Mouse (Mus musculus) neural tube, embryonic 14.5 days (tissue): ENCODE measurements at regions not wholly inside any gene's neighbourhood (a gene's known extent, or its start where the extent isn't known, plus 50 kb on each side); places are given as distances from the start of the nearest gene placed in this dataset.

Experiments used
- ATAC-seq: fragments of 200-750 bp; cut with Nextera tagmentation; 2 replicates; pipeline ENCODE4 v1.8.0; 2017; ENCODE audit warnings: low read depth, mild to moderate bottlenecking, moderate TSS enrichment, moderate library complexity
- H3K27ac ChIP-seq: fragments of 300-500 bp; sonication (generic); 2 replicates; pipeline ENCODE4 v1.5.1; 2014; ENCODE audit warnings: low read depth, mild to moderate bottlenecking, control low read depth, low read length, moderate library complexity, mixed read lengths
- H3K27me3 ChIP-seq: fragments of 300-500 bp; sonication (generic); 2 replicates; pipeline ENCODE4 v1.6.1; 2014; ENCODE audit warnings: low read length; ENCODE audit not compliant: control insufficient read depth, insufficient read depth
- H3K36me3 ChIP-seq: fragments of 300-500 bp; sonication (generic); 2 replicates; pipeline ENCODE4 v1.6.1; 2014; ENCODE audit warnings: low read length, mixed read lengths; ENCODE audit not compliant: control insufficient read depth, insufficient read depth
- H3K4me1 ChIP-seq: fragments of 300-500 bp; sonication (generic); 2 replicates; pipeline ENCODE4 v1.6.1; 2014; ENCODE audit warnings: low read length; ENCODE audit not compliant: control insufficient read depth, insufficient read depth
- H3K4me2 ChIP-seq: fragments of 300-500 bp; sonication (generic); 2 replicates; pipeline ENCODE4 v1.6.1; 2014; ENCODE audit warnings: mild to moderate bottlenecking, low read depth, low read length, control low read depth
- H3K4me3 ChIP-seq: fragments of 300-500 bp; sonication (generic); 2 replicates; pipeline ENCODE4 v1.5.1; 2014; ENCODE audit warnings: low read depth, low read length, control low read depth, mixed read lengths
- H3K9ac ChIP-seq: fragments of 300-500 bp; sonication (generic); replicated peaks from 2 replicates; pipeline ENCODE4 v1.6.1; 2014; ENCODE audit warnings: low read depth, mild to moderate bottlenecking, control low read depth, low read length, mixed read lengths
- H3K9me3 ChIP-seq: fragments of 300-500 bp; sonication (generic); 2 replicates; pipeline ENCODE4 v1.6.1; 2016; ENCODE audit warnings: low read length; ENCODE audit not compliant: control insufficient read depth
- WGBS: fragments of 180-500 bp; shearing (Covaris S2); extraction: QIAGEN DNeasy Blood & Tissue Kit; methylation state at CpG from one replicate; pipeline ENCODE4 v1.1.7; 2014; 5-methylcytosine and 5-hydroxymethylcytosine counted together

- H3K36me3 ChIP-seq: no peaks in the 10 kb centered on the region
- H3K27ac ChIP-seq: no peak overlapping the region
These were observed 271.5 kb upstream of the Slc24a2 start for GRCm38 (mm10) chr4:87501791-87502190.

GRCm38 (mm10) chr4:87500441-87500840, 270.2 kb upstream of the Slc24a2 start:
- Histone ChIP-seq H3K4me1 (no peaks in the 10 kb centered on the region), H3K27ac (no peak overlapping the region), H3K36me3 (no peaks in the 10 kb centered on the region), H3K4me2 (no peak overlapping the region), H3K9ac (no peak overlapping the region), H3K4me3 (no peak overlapping the region), H3K27me3 (no peaks in the 10 kb centered on the region), H3K9me3 (no peaks in the 10 kb centered on the region)
- WGBS: 73% methylated on average over 2 of the region's 2 CpGs
- no peak for ATAC-seq

More at GRCm38 (mm10) chr4:87501791-87502190, 271.5 kb upstream of the Slc24a2 start:
- no peak overlapping the region for H3K4me2 ChIP-seq
- no peak for ATAC-seq
- H3K9ac ChIP-seq: no peak overlapping the region
- H3K4me3 ChIP-seq: no peak overlapping the region
- H3K27me3 ChIP-seq: no peaks in the 10 kb centered on the region
- WGBS: 86% methylated on average over 4 of the region's 4 CpGs
- H3K4me1 ChIP-seq: no peaks in the 10 kb centered on the region
- H3K9me3 ChIP-seq: no peaks in the 10 kb centered on the region

- ATAC-seq: no peak
- WGBS: 94% methylated on average over 3 of the region's 3 CpGs
These were observed 257.5 kb upstream of the Slc24a2 start for GRCm38 (mm10) chr4:87487798-87488197.

GRCm38 (mm10) chr4:87475537-87475936, 245.3 kb upstream of the Slc24a2 start:
- Histone ChIP-seq H3K4me3 (no peak overlapping the region), H3K4me2 (no peak overlapping the region), H3K36me3 (no peaks in the 10 kb centered on the region), H3K27ac (no peak overlapping the region), H3K9ac (no peak overlapping the region), H3K4me1 (no peaks in the 10 kb centered on the region; the same call in 1 of the 2 replicates), H3K9me3 (no peaks in the 10 kb centered on the region), H3K27me3 (no peaks in the 10 kb centered on the region)
- ATAC-seq: no peak
- WGBS: 85% methylated on average over 1 of the region's 1 CpGs

More at GRCm38 (mm10) chr4:87487798-87488197, 257.5 kb upstream of the Slc24a2 start:
- H3K9ac ChIP-seq: no peak overlapping the region
- no peaks in the 10 kb centered on the region for H3K4me1 ChIP-seq
- H3K27ac ChIP-seq: no peak overlapping the region
- no peak overlapping the region for H3K4me2 ChIP-seq
- no peak overlapping the region for H3K4me3 ChIP-seq
- H3K36me3 ChIP-seq: no peaks in the 10 kb centered on the region
- H3K9me3 ChIP-seq: no peaks in the 10 kb centered on the region
- no peaks in the 10 kb centered on the region for H3K27me3 ChIP-seq

GRCm38 (mm10) chr4:87473331-87474039, 243.2 kb upstream of the Slc24a2 start:
- Histone ChIP-seq H3K4me1 (no peaks in the 10 kb centered on the region; the same call in 1 of the 2 replicates), H3K27ac (no peak overlapping the region), H3K36me3 (no peaks in the 10 kb centered on the region), H3K4me2 (no peak overlapping the region), H3K4me3 (no peak overlapping the region), H3K9me3 (no peaks in the 10 kb centered on the region), H3K27me3 (no peaks in the 10 kb centered on the region), H3K9ac (no peak overlapping the region)
- ATAC-seq: no peak
- WGBS: 88% methylated on average over 16 of the region's 16 CpGs

- ATAC-seq: no peak
- Histone ChIP-seq H3K27me3 (no peaks in the 10 kb centered on the region), H3K4me1 (no peaks in the 10 kb centered on the region; the same call in 1 of the 2 replicates), H3K36me3 (no peaks in the 10 kb centered on the region), H3K27ac (no peak overlapping the region), H3K9ac (no peak overlapping the region), H3K9me3 (no peaks in the 10 kb centered on the region), H3K4me2 (no peak overlapping the region), H3K4me3 (no peak overlapping the region)
- 42% methylated on average over 1 of the region's 1 CpGs for WGBS
These were observed 242.5 kb upstream of the Slc24a2 start for GRCm38 (mm10) chr4:87472787-87473186.

GRCm38 (mm10) chr4:87471385-87471784, 241.1 kb upstream of the Slc24a2 start:
- 19% methylated on average over 5 of the region's 5 CpGs for WGBS
- Histone ChIP-seq H3K27ac (no peak overlapping the region), H3K4me1 (peaks cover 3% of the 10 kb centered on the region; the same call in 1 of the 2 replicates), H3K9ac (no peak overlapping the region), H3K36me3 (no peaks in the 10 kb centered on the region), H3K4me2 (no peak overlapping the region), H3K4me3 (no peak overlapping the region), H3K27me3 (no peaks in the 10 kb centered on the region), H3K9me3 (no peaks in the 10 kb centered on the region)
- ATAC-seq: no peak

GRCm38 (mm10) chr4:87467600-87467999, 237.3 kb upstream of the Slc24a2 start:
- H3K9ac ChIP-seq: no peak overlapping the region

GRCm38 (mm10) chr4:87467018-87467417, 236.7 kb upstream of the Slc24a2 start:
- Histone ChIP-seq H3K4me2 (no peak overlapping the region), H3K4me1 (peaks cover 3% of the 10 kb centered on the region; the same call in 1 of the 2 replicates), H3K9ac (no peak overlapping the region), H3K27me3 (no peaks in the 10 kb centered on the region), H3K4me3 (no peak overlapping the region), H3K27ac (no peak overlapping the region), H3K36me3 (no peaks in the 10 kb centered on the region), H3K9me3 (no peaks in the 10 kb centered on the region)
- WGBS: 75% methylated on average over 8 of the region's 8 CpGs
- no peak for ATAC-seq

More at GRCm38 (mm10) chr4:87467600-87467999, 237.3 kb upstream of the Slc24a2 start:
- Histone ChIP-seq H3K27me3 (no peaks in the 10 kb centered on the region), H3K36me3 (no peaks in the 10 kb centered on the region), H3K4me2 (no peak overlapping the region), H3K9me3 (no peaks in the 10 kb centered on the region), H3K4me1 (peaks cover 3% of the 10 kb centered on the region; the same call in 1 of the 2 replicates), H3K4me3 (no peak overlapping the region), H3K27ac (no peak overlapping the region)
- ATAC-seq: no peak
